Mouse (Mus musculus) lung, postnatal 0 days (tissue): ENCODE data around the gene Fev. TPM values are rescaled to one million over a fixed set of nuclear protein-coding genes. Genes with fewer than 3 reads are reported as not detected.

Experiments used
- ATAC-seq: fragments of 200-750 bp; cut with Nextera tagmentation; 2 replicates; pipeline ENCODE4 v1.8.0; 2017; ENCODE audit warnings: moderate library complexity
- DNase-seq: peaks from one replicate; pipeline ENCODE4 v3.0.0-alpha.2; 2016; ENCODE audit warnings: low spot score
- H3K27ac ChIP-seq: fragments of 300-500 bp; sonication (generic); 2 replicates; pipeline ENCODE4 v1.5.1; 2014; ENCODE audit warnings: antibody characterized with exemption, mild to moderate bottlenecking, low read length, mixed read lengths
- H3K27me3 ChIP-seq: fragments of 300-500 bp; sonication (generic); replicated peaks from 2 replicates; pipeline ENCODE4 v1.6.1; 2014; ENCODE audit warnings: low read length, mixed read lengths; ENCODE audit not compliant: insufficient read depth
- H3K36me3 ChIP-seq: fragments of 300-500 bp; sonication (generic); 2 replicates; pipeline ENCODE4 v1.6.1; 2014; ENCODE audit warnings: low read length, mixed read lengths; ENCODE audit not compliant: insufficient read depth
- H3K4me1 ChIP-seq: fragments of 300-500 bp; sonication (generic); 2 replicates; pipeline ENCODE4 v1.6.1; 2014; ENCODE audit warnings: antibody characterized with exemption, low read depth, low read length, mixed read lengths; ENCODE audit not compliant: insufficient read depth
- H3K4me2 ChIP-seq: fragments of 300-500 bp; sonication (generic); replicated peaks from 2 replicates; pipeline ENCODE4 v1.6.1; 2014; ENCODE audit warnings: low read depth, mild to moderate bottlenecking, low read length, moderate library complexity, mixed read lengths
- H3K4me3 ChIP-seq: fragments of 300-500 bp; sonication (generic); 2 replicates; pipeline ENCODE4 v1.5.1; 2014; ENCODE audit warnings: low read depth, low read length
- H3K9ac ChIP-seq: fragments of 300-500 bp; sonication (generic); replicated peaks from 2 replicates; pipeline ENCODE4 v1.6.1; 2014; ENCODE audit warnings: low read depth, mild to moderate bottlenecking
- H3K9me3 ChIP-seq: fragments of 300-500 bp; sonication (generic); 2 replicates; pipeline ENCODE4 v1.6.1; 2016; ENCODE audit warnings: low read length, mixed read lengths
- CTCF ChIP-seq: IDR thresholded peaks from 2 replicates; pipeline ENCODE4 v1.5.1; 2016; ENCODE audit warnings: antibody characterized with exemption, mild to moderate bottlenecking
- EP300 ChIP-seq: IDR thresholded peaks from 2 replicates; pipeline ENCODE4 v1.6.1; 2016; ENCODE audit warnings: antibody characterized with exemption, mild to moderate bottlenecking, control low read depth
- WGBS: fragments of 180-500 bp; shearing (Covaris S2); extraction: QIAGEN DNeasy Blood & Tissue Kit; methylation state at CpG from one replicate; pipeline ENCODE4 v1.1.7; 2014; 5-methylcytosine and 5-hydroxymethylcytosine counted together
- polyA plus RNA-seq: library from polyadenylated mRNA; unstranded; fragments of >200 nt; fragmentation: Nextera tagmentation; extraction: Ambion mirVana; gene quantifications from 2 replicates; pipeline ENCODE4 v1.2.1, GENCODE M21; 2015

Gene Fev
- polyA plus RNA-seq, 1 experiment from 2014 or later, result not detected

DNA sequence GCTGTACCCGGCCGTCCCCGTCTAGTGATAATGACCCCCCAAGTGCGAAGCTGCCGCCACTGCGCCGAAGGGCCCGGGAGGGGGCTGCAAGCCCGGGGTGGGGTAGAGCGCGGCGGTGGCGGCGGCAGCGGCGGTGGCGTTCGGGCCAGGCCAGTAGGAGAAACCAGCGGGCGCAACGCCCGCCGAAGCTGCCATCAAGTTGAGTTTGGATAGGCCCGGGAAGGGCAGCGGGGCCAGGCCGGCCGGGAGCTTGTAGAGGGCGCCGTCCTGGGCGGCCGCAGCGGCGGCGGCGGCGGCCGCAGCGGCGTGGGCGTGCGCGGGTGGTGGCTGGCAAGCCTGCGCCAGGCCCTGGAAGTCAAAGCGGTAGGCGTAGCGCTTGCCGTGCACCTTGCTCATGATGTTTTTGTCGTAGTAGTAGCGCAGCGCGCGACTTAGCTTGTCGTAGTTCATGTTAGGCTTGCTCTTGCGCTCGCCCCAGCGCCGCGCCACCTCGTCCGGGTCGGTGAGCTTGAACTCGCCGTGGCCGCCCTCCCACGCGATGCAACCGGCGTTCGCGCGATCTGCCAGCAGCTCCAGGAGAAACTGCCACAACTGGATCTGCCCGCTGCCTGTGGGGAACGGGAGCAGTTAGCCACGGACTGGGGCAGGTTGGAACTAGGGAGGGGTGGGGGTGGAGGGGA is 3.0 kb downstream of the Fev start:
- H3K4me1 ChIP-seq, result no peaks in the 10 kb centered on the region
- TF ChIP-seq CTCF, result no peak
- no peak for TF ChIP-seq EP300
- no peak overlapping the region for H3K27ac ChIP-seq
- H3K36me3 ChIP-seq, result no peaks in the 10 kb centered on the region
- no peaks in the 10 kb centered on the region for H3K9me3 ChIP-seq
- H3K4me2 ChIP-seq, result peak overlapping the region; percentile 48
- H3K27me3 ChIP-seq, result peaks cover 64% of the 10 kb centered on the region
- DNase-seq (no peak), ATAC-seq (no peak; the same call in 1 of the 2 replicates)
- WGBS, result 2% methylated on average over 52 of the region's 74 CpGs
- peak overlapping the region; percentile 28 for H3K4me3 ChIP-seq
- no peak overlapping the region for H3K9ac ChIP-seq

DNA sequence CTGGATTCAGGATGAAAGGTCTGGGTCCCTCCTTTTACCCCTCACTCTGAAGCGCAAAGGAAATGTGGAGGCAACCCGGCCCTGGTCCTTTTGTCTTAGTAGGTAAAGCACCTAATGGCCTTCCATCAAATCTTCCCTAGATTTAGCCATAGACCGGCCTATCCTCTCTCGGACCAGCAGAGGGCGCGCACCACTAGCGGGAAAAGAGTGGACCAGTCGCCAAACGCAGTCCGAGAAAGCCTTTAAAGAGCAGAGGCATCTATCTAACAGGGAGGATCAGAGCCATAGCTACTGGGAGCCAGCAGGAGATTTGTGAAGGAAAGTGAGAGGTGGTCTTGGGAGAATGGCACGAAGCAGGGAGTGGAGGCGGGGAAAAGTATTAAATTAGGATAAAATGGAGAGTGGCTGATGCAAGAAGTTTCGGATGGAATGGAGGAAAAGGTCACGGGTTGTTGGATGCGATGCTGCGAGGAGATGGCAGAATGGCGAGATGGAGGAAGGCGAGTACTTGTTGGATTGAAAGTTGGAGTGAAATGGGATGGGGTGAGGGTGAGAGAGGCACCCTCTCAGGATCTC is 4.3 kb downstream of the Fev start:
- TF ChIP-seq EP300 (no peak), CTCF (peak; percentile 86)
- ATAC-seq, result no peak
- WGBS, result 5% methylated on average over 18 of the region's 18 CpGs
- H3K9ac ChIP-seq, result no peak overlapping the region
- no peaks in the 10 kb centered on the region for H3K4me1 ChIP-seq
- H3K27ac ChIP-seq, result no peak overlapping the region
- peak; percentile 58 for DNase-seq
- H3K27me3 ChIP-seq, result peaks cover 56% of the 10 kb centered on the region
- no peak overlapping the region for H3K4me3 ChIP-seq
- H3K9me3 ChIP-seq, result no peaks in the 10 kb centered on the region
- no peaks in the 10 kb centered on the region for H3K36me3 ChIP-seq
- H3K4me2 ChIP-seq, result no peak overlapping the region

- ATAC-seq (no peak), DNase-seq (no peak)
- H3K4me1 ChIP-seq, result no peaks in the 10 kb centered on the region
- no peak overlapping the region for H3K4me2 ChIP-seq
- H3K9me3 ChIP-seq, result no peaks in the 10 kb centered on the region
- H3K36me3 ChIP-seq, result no peaks in the 10 kb centered on the region
- peaks cover 19% of the 10 kb centered on the region for H3K27me3 ChIP-seq
- no peak overlapping the region for H3K9ac ChIP-seq
- 44% methylated on average over 3 of the region's 3 CpGs for WGBS
- no peak for TF ChIP-seq CTCF
- no peak for TF ChIP-seq EP300
- H3K27ac ChIP-seq, result no peak overlapping the region
- no peak overlapping the region for H3K4me3 ChIP-seq
These were observed 8.0 kb downstream of the Fev start for GRCm38 (mm10) chr1:74877199-74877598.

DNA sequence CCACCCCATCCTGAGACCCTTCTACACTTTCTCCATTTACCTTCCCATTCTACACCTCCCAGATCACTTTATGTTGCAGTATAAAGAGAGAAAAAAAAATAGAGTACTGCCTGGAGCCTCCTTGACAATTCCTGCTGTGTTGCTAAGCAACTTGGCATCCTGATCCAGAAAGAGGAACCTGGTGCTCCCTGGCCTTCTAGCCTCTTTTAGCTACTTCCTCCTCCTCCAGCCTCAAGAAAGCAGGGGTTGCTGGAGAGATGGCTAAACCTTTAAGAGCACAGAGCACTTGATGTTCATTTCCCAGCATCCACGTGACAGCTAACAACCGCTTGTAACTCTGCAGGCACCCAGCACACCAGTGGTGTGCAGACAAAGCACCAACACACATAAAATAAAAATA is 13.0 kb downstream of the Fev start:
- Histone ChIP-seq H3K4me2 (no peak overlapping the region), H3K4me1 (no peaks in the 10 kb centered on the region), H3K9me3 (no peaks in the 10 kb centered on the region), H3K36me3 (no peaks in the 10 kb centered on the region), H3K9ac (no peak overlapping the region), H3K27me3 (no peaks in the 10 kb centered on the region), H3K27ac (no peak overlapping the region), H3K4me3 (no peak overlapping the region)
- DNase-seq (no peak), ATAC-seq (no peak)
- 60% methylated on average over 2 of the region's 2 CpGs for WGBS
- TF ChIP-seq EP300 (no peak), CTCF (no peak)

DNA sequence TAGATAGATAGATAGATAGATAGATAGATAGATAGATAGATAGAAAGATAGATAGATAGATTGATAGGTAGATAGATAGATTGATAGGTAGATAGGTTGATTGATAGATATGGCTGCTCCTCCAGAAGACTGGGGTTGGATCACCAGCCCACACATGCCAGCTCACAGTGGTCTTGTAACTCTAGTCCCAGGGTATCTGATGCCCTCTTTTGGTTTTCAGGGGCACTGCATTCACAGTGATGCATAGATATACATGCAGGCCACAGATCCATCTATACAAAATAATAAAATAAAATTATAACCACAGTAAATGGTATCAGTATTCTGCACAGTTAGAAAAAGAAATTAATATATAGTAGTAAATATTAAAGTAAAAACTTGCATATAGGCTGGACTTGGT is 23.4 kb downstream of the Fev start:
- H3K27me3 ChIP-seq, result peaks cover 28% of the 10 kb centered on the region
- ATAC-seq (no peak), DNase-seq (no peak)
- H3K4me2 ChIP-seq, result no peak overlapping the region
- no peak overlapping the region for H3K27ac ChIP-seq
- TF ChIP-seq EP300 (no peak), CTCF (no peak; the same call in 1 of the 2 replicates)
- no peaks in the 10 kb centered on the region for H3K4me1 ChIP-seq
- no peaks in the 10 kb centered on the region for H3K9me3 ChIP-seq
- H3K4me3 ChIP-seq, result no peak overlapping the region
- no peak overlapping the region for H3K9ac ChIP-seq
- H3K36me3 ChIP-seq, result no peaks in the 10 kb centered on the region

DNA sequence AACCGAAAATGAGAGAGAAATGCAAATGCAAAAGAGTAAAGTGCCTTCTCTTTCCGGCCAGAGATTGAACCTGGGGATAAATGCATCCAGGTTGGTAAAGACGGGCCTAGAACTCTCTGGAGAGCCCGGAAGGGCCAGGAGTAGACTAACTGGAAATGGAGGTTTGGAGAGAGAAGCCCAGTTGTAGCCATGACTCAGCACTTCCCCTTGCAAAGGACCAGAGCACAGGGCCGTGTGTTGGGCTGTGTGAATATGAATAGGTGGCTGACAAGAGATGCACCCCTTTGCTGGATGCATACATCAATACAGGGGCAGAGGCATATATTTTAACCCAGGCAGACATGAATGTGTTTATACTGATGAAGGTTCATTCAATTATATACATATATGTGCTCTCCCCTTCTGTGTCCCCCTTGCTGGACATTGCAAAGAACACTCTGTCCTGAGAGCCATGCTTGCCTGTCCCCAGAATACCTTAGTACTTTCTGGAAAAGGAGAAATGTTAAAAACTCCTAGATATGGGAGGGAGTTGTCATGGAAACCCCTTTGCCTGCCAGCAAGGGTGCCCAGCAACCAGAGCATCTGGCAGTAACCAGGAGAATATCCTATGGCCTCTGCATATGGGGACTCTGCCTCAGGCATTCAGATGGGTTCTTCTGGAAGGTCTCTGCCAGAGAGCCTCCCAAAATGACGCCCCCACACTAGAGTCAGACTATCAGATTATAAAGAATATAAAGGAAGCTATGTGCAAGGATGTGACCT is 25.8 kb downstream of the Fev start:
- ATAC-seq (no peak), DNase-seq (no peak)
- TF ChIP-seq CTCF, result no peak
- TF ChIP-seq EP300, result no peak
- Histone ChIP-seq H3K4me2 (no peak overlapping the region), H3K4me1 (peaks cover 11% of the 10 kb centered on the region), H3K27me3 (peaks cover 52% of the 10 kb centered on the region), H3K4me3 (no peak overlapping the region), H3K9ac (no peak overlapping the region), H3K9me3 (no peaks in the 10 kb centered on the region), H3K27ac (no peak overlapping the region), H3K36me3 (no peaks in the 10 kb centered on the region)
- WGBS, result 36% methylated on average over 6 of the region's 6 CpGs
